Mouse (Mus musculus): ENCODE data around the gene Mrgpra4. TPM values are rescaled to one million over a fixed set of nuclear protein-coding genes. Genes with fewer than 3 reads are reported as not detected.

Gene Mrgpra4
- not detected in 2 replicates for polyA plus RNA-seq (2015; fragmentation: Nextera tagmentation; extraction: Ambion mirVana)

DNA sequence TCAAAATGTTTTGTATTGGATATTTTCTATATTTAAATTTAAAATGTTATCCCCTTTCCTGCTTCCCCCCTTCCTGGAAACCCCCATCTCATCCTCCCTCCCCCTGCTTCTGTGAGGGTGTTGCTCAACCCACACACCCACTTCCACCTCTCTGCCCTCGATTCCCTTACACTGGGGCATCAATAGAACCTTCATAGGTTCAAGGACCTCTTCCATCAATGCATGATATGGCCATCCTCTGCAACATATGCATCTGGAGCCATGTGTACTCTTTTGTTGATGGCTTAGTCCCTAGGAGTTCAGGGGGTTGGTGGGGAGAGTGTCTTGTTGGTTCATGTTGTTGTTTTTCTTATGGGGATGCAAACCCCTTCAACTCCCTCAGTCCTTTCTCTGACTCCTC lies at the start of gene Mrgpra4:
Gene Mrgpra4 (minus strand): TSS at position 101 of the 400 bp plus-strand sequence.
- no peaks in the 10 kb centered on the region for H3K36me3 ChIP-seq
- H3K4me2 ChIP-seq, result no peak within 1 kb of the TSS
- H3K27ac ChIP-seq, result no peak within 1 kb of the TSS
- H3K4me1 ChIP-seq (replicated peaks), result no peaks in the 10 kb centered on the region
- H3K9ac ChIP-seq, result no peak within 1 kb of the TSS
- H3K27me3 ChIP-seq, result no peaks in the 10 kb centered on the region
- ATAC-seq (replicated peaks; ENCODE audit: insufficient number of reproducible peaks, insufficient read depth, low FRiP score, low read depth), result no peak
- no peaks in the 10 kb centered on the region for H3K9me3 ChIP-seq (replicated peaks)
- 41% methylated on average over 1 of the region's 1 CpGs for WGBS
- no peak within 1 kb of the TSS for H3K4me3 ChIP-seq

DNA sequence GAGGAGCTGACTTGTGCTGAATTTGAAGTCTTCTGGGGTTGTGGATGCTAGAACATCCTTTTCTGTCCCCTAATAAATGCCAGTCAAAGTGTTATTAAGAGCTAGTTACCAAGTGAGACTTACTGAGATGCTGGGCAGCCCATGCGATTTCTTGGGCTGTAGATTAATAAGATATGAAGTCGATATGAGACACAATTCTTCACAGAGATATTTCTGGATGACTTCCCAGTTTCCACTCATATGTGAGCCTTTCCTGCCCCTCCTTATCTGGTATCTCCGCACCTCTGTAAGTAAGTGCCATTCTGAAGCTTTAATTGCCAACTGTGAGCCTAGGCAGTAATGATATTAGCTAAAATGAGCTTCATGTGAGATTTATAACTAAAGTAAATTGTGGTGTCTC lies 45.6 kb upstream of the Mrgpra4 start, which contains the start of gene Mrgprx1:
Gene Mrgprx1 (minus strand): TSS at position 101 of the 400 bp plus-strand sequence.
- Histone ChIP-seq H3K4me2 (no peak within 1 kb of the TSS), H3K27ac (no peak within 1 kb of the TSS), H3K4me1 (replicated peaks) (no peaks in the 10 kb centered on the region), H3K27me3 (no peaks in the 10 kb centered on the region), H3K9ac (no peak within 1 kb of the TSS), H3K36me3 (no peaks in the 10 kb centered on the region), H3K4me3 (no peak within 1 kb of the TSS), H3K9me3 (replicated peaks) (no peaks in the 10 kb centered on the region)
- no peak for ATAC-seq (replicated peaks; ENCODE audit: insufficient number of reproducible peaks, insufficient read depth, low FRiP score, low read depth)
- 69% methylated on average over 3 of the region's 3 CpGs for WGBS

DNA sequence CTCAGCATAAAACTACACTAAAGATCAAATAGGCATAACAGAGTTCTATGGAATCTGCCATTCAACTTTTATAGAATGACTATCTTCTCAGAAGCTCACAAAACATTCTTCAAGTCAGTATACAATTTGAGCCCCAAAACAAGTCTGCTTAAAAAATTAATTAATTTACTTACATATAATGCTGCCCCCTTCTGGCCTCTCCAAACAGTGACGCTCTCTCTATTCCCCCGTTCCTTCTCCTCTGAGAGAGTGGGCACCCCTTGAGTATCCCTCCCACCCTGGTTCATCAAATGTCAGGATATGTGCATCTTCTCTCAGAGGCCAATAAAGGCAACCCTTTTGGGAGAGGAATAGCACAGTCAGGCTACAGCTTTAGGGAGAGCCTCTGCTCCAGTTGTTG lies 36.0 kb upstream of the Mrgpra4 start:
- H3K9me3 ChIP-seq (replicated peaks), result no peaks in the 10 kb centered on the region
- H3K27me3 ChIP-seq, result no peaks in the 10 kb centered on the region
- no peak overlapping the region for H3K4me3 ChIP-seq
- 53% methylated on average over 2 of the region's 2 CpGs for WGBS
- no peaks in the 10 kb centered on the region for H3K4me1 ChIP-seq (replicated peaks)
- H3K4me2 ChIP-seq, result no peak overlapping the region
- H3K36me3 ChIP-seq, result no peaks in the 10 kb centered on the region
- ATAC-seq (replicated peaks; ENCODE audit: insufficient number of reproducible peaks, insufficient read depth, low FRiP score, low read depth), result no peak
- H3K9ac ChIP-seq, result no peak overlapping the region
- no peak overlapping the region for H3K27ac ChIP-seq

DNA sequence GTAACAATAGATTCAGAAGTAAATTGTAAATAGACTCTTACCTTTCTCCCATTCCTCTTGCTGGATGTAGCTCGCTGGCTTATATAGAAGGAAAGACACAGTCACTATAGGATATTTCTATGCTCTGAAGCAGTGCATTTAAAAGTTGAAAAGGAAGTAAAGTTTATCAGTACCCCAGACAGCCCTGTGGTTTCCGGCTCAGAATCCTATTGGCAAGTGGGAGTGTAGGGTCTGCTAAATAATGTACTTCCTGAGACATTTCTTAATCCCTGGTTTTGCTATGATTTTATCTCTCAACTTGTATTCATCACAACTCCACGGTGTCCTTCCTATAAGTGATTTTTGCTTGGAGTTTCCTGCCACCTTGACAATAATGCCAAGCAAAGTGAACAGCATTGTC lies 13.8 kb upstream of the Mrgpra4 start:
- Histone ChIP-seq H3K4me1 (replicated peaks) (no peaks in the 10 kb centered on the region), H3K9me3 (replicated peaks) (no peaks in the 10 kb centered on the region), H3K4me3 (no peak overlapping the region), H3K27me3 (no peaks in the 10 kb centered on the region), H3K36me3 (no peaks in the 10 kb centered on the region), H3K27ac (no peak overlapping the region), H3K4me2 (no peak overlapping the region), H3K9ac (no peak overlapping the region)
- no peak for ATAC-seq (replicated peaks; ENCODE audit: insufficient number of reproducible peaks, insufficient read depth, low FRiP score, low read depth)
- 54% methylated on average over 3 of the region's 3 CpGs for WGBS

DNA sequence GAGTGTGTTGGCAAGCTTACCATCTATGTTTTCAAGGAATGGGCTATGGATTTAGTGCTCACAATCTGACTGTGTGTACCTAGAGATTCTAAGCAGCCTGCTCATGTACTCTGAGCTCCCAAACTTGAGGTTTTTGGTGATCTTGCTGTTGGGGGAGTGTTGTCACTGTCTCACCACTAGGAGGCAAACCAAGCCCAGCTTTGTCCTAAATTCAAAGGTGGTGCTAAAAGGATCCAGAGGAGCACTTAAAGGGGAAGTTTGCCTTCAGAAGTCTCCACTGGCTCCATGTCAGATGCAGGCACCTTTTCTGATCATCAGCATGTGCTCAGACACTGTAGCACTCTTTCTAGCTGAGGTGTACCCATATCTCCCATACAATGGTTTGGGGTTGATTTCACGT lies 4.9 kb upstream of the Mrgpra4 start:
- no peaks in the 10 kb centered on the region for H3K27me3 ChIP-seq
- ATAC-seq (replicated peaks; ENCODE audit: insufficient number of reproducible peaks, insufficient read depth, low FRiP score, low read depth), result no peak

More for the DNA sequence above, 4.9 kb upstream of the Mrgpra4 start:
- H3K4me3 ChIP-seq, result no peak overlapping the region
- H3K4me1 ChIP-seq (replicated peaks), result no peaks in the 10 kb centered on the region
- WGBS, result 58% methylated on average over 1 of the region's 1 CpGs
- H3K36me3 ChIP-seq, result no peaks in the 10 kb centered on the region
- H3K9me3 ChIP-seq (replicated peaks), result no peaks in the 10 kb centered on the region
- H3K4me2 ChIP-seq, result no peak overlapping the region
- no peak overlapping the region for H3K27ac ChIP-seq
- H3K9ac ChIP-seq, result no peak overlapping the region

Other genes starting within 250 kb of the Mrgpra4 start
- not detected in 2 replicates for gene Mrgprx1, start 45.5 kb upstream of the Mrgpra4 start, polyA plus RNA-seq (2015; fragmentation: Nextera tagmentation; extraction: Ambion mirVana)
- gene Mrgprb5, start 186.9 kb upstream of the Mrgpra4 start, polyA plus RNA-seq (2015; fragmentation: Nextera tagmentation; extraction: Ambion mirVana), result not detected in 2 replicates
- gene Mrgprb4, start 217.2 kb upstream of the Mrgpra4 start, polyA plus RNA-seq (2015; fragmentation: Nextera tagmentation; extraction: Ambion mirVana), result not detected in 2 replicates